Mouse (Mus musculus) testis, postnatal 10 days (tissue): ENCODE measurements around the gene Nkapd1.
"Not testable (repeated sequence)": the region's sequence is repeated elsewhere in the genome, so short reads cannot be mapped to it uniquely, and the experiment has no call there.

Experiments
- DNase-seq: peaks from one replicate; pipeline ENCODE4 v3.0.0; 2021; ENCODE audit warnings: low spot score

The Nkapd1 gene

GRCm38 (mm10) chr9:50616766-50617603 lies at the start of gene Nkapd1, which contains the start of gene Pih1d2:
Gene Nkapd1, minus strand, starts transcription at chr9:50617464.
Gene Pih1d2, plus strand, starts transcription at chr9:50617321.
- DNase-seq: peak; percentile 88

- DNase-seq: no peak
These were observed 49.2 kb upstream of the Nkapd1 start for GRCm38 (mm10) chr9:50666442-50666841.

- no peak for DNase-seq
These were observed 47.6 kb upstream of the Nkapd1 start for GRCm38 (mm10) chr9:50664826-50665225.

- peak; percentile 54 for DNase-seq
These were observed 43.2 kb upstream of the Nkapd1 start for GRCm38 (mm10) chr9:50660431-50660830.

GRCm38 (mm10) chr9:50659392-50660217 lies 42.3 kb upstream of the Nkapd1 start, which contains the start of gene Dlat:
Gene Dlat, minus strand, starts transcription at chr9:50659780.
- DNase-seq: peak; percentile 85

- no peak for DNase-seq
These were observed 41.7 kb upstream of the Nkapd1 start for GRCm38 (mm10) chr9:50658941-50659388.

GRCm38 (mm10) chr9:50658391-50658790 lies 41.1 kb upstream of the Nkapd1 start:
- DNase-seq: no peak

- DNase-seq: no peak
These were observed 33.2 kb upstream of the Nkapd1 start for GRCm38 (mm10) chr9:50650503-50650902.

- no peak for DNase-seq
These were observed 29.6 kb upstream of the Nkapd1 start for GRCm38 (mm10) chr9:50646826-50647370.

- no peak for DNase-seq
These were observed 17.0 kb upstream of the Nkapd1 start for GRCm38 (mm10) chr9:50634270-50634669.

- DNase-seq: no peak
These were observed 15.8 kb upstream of the Nkapd1 start for GRCm38 (mm10) chr9:50633059-50633458.

- DNase-seq: no peak
These were observed 14.9 kb upstream of the Nkapd1 start for GRCm38 (mm10) chr9:50632016-50632688.

- DNase-seq: not testable (repeated sequence)
These were observed 13.6 kb upstream of the Nkapd1 start for GRCm38 (mm10) chr9:50630903-50631302.

GRCm38 (mm10) chr9:50617794-50618330 lies 598 bp upstream of the Nkapd1 start:
- no peak for DNase-seq

GRCm38 (mm10) chr9:50616161-50616560 lies 1.1 kb downstream of the Nkapd1 start:
- no peak for DNase-seq

GRCm38 (mm10) chr9:50612115-50612514 lies 5.1 kb downstream of the Nkapd1 start:
- no peak for DNase-seq

GRCm38 (mm10) chr9:50604338-50604737 lies 12.9 kb downstream of the Nkapd1 start:
- no peak for DNase-seq

- DNase-seq: no peak
These were observed 13.3 kb downstream of the Nkapd1 start for GRCm38 (mm10) chr9:50603998-50604324.

GRCm38 (mm10) chr9:50603189-50603997 lies 13.9 kb downstream of the Nkapd1 start, which contains the start of the genes Sdhd and Timm8b:
Gene Sdhd, minus strand, starts transcription at chr9:50603812.
Gene Timm8b, plus strand, starts transcription at chr9:50603910.
- DNase-seq: peak; percentile 91

- DNase-seq: no peak
These were observed 15.0 kb downstream of the Nkapd1 start for GRCm38 (mm10) chr9:50602055-50602845.
